Mouse (Mus musculus) hindbrain, postnatal 0 days (tissue): Measurements from ENCODE around the gene Ssxb8. TPM values are rescaled to one million over a fixed set of nuclear protein-coding genes. Genes with fewer than 3 reads are reported as not detected.
"Not testable (repeated sequence)": the region's sequence is repeated elsewhere in the genome, so short reads cannot be mapped to it uniquely, and the experiment has no call there.

Experiments
- ATAC-seq: fragments of 200-750 bp; cut with Nextera tagmentation; 2 replicates; pipeline ENCODE4 v1.8.0; 2017; ENCODE audit warnings: mild to moderate bottlenecking, moderate TSS enrichment, moderate library complexity
- DNase-seq: peaks from one replicate; pipeline ENCODE4 v3.0.0-alpha.2; 2015; ENCODE audit warnings: low spot score
- H3K27ac ChIP-seq: fragments of 300-500 bp; sonication (generic); 2 replicates; pipeline ENCODE4 v1.5.1; 2014; ENCODE audit warnings: mild to moderate bottlenecking
- H3K27me3 ChIP-seq: fragments of 300-500 bp; sonication (generic); 2 replicates; pipeline ENCODE4 v1.6.1; 2014; ENCODE audit warnings: low read length, mixed read lengths; ENCODE audit not compliant: insufficient read depth
- H3K36me3 ChIP-seq: fragments of 300-500 bp; sonication (generic); 2 replicates; pipeline ENCODE4 v1.6.1; 2014; ENCODE audit warnings: low read length, mixed read lengths; ENCODE audit not compliant: insufficient read depth
- H3K4me1 ChIP-seq: fragments of 300-500 bp; sonication (generic); 2 replicates; pipeline ENCODE4 v1.6.1; 2014; ENCODE audit warnings: antibody characterized with exemption, low read length, mixed read lengths; ENCODE audit not compliant: insufficient read depth
- H3K4me2 ChIP-seq: fragments of 300-500 bp; sonication (generic); 2 replicates; pipeline ENCODE4 v1.6.1; 2014; ENCODE audit warnings: low read depth, mild to moderate bottlenecking, low read length, moderate library complexity, mixed read lengths
- H3K4me3 ChIP-seq: fragments of 300-500 bp; sonication (generic); 2 replicates; pipeline ENCODE4 v1.5.1; 2014; ENCODE audit warnings: low read length
- H3K9ac ChIP-seq: fragments of 300-500 bp; sonication (generic); replicated peaks from 2 replicates; pipeline ENCODE4 v1.6.1; 2014; ENCODE audit warnings: mild to moderate bottlenecking, low read length, moderate library complexity, mixed read lengths
- H3K9me3 ChIP-seq: fragments of 300-500 bp; sonication (generic); 2 replicates; pipeline ENCODE4 v1.6.1; 2016; ENCODE audit warnings: low read length, mixed read lengths
- CTCF ChIP-seq: IDR thresholded peaks from 2 replicates; pipeline ENCODE4 v1.5.1; 2016; ENCODE audit warnings: antibody characterized with exemption, control low read depth, low read depth
- WGBS: fragments of 180-500 bp; shearing (Covaris S2); extraction: QIAGEN DNeasy Blood & Tissue Kit; methylation state at CpG from one replicate; pipeline ENCODE4 v1.1.7; 2014; 5-methylcytosine and 5-hydroxymethylcytosine counted together
- polyA plus RNA-seq: library from polyadenylated mRNA; unstranded; fragments of >200 nt; fragmentation: Nextera tagmentation; extraction: Ambion mirVana; gene quantifications from 2 replicates; pipeline ENCODE4 v1.2.1, GENCODE M21; 2015
- total RNA-seq: library from RNA; depleted of rRNA; stranded (reverse); fragments of >200 nt; gene quantifications from 2 replicates; pipeline ENCODE4 v1.2.3, GENCODE M21; 2014; rRNA removed

Gene Ssxb8
- total RNA-seq: not detected in 2 replicates
- polyA plus RNA-seq: not detected in 2 replicates

DNA sequence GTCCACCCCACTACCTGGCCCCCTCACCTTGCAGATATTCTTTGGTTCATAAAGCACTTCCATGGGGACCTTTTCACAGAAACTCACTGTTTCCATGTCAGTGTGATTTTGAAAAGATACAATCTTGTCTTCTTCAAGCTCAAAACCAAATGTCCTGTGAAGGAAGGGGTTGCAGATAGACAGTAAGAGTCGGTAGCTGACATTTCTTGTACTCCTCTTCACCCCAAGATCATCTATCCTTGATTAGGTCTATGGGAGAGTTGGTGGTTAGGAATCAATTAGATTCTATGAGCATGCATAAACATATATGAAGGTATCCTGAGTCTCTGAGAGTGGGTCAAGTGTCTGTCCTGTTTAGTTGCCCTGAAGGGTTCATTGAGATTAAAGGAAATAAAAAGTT lies at the start of gene Ssxb8:
Gene Ssxb8, minus strand, starts transcription at position 101 of the 400 bp plus-strand sequence.
- H3K9ac ChIP-seq, H3K27me3 ChIP-seq, H3K4me1 ChIP-seq, H3K4me3 ChIP-seq, H3K4me2 ChIP-seq, DNase-seq, H3K27ac ChIP-seq, H3K36me3 ChIP-seq, ATAC-seq, H3K9me3 ChIP-seq: not testable (repeated sequence)
- 56% methylated on average over 1 of the region's 1 CpGs for WGBS

DNA sequence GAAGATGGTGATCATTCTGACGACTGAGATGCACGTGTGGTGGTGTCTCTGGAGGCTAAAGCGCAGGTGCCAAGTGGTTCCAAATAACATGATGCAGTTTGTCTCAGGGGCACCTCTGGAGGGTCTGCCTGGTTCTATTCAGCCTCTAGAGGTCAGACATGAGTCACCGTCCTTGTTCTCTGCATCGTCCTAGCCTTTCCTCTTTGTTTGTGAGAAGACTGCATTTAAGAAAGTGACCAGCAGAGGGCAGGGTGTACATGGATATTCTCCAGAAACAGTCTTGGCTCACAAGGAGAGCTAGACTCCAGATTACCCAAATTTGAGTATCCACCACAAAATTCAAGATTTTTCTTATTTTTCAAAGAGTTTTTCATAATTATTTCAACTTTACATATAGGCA lies 42.3 kb upstream of the Ssxb8 start:
- H3K4me1 ChIP-seq: no peaks in the 10 kb centered on the region
- TF ChIP-seq CTCF: peak; percentile 47

DNA sequence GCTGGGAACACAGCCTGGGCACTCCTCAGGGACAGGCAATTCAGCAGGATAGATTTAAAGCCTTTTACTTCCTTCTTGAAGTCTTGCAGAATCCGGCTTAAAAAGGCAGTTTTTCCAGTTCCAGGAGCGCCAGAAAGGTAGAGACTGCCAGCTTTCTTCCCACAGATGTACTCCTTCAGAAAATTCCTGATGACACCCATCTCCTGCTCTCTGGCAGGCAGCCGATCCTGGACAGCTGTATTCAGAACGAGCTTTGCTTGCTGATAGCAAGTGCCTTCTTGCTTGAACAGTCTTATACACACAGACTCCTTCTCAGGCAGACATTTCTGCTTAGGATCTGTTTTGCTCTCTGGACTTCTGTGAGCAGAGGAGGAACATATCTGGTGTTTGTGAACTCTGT lies 27.6 kb downstream of the Ssxb8 start:
- WGBS: 81% methylated on average over 4 of the region's 4 CpGs
- no peak for ATAC-seq

More for the DNA sequence above, 42.3 kb upstream of the Ssxb8 start:
- Histone ChIP-seq H3K27ac (no peak overlapping the region), H3K4me2 (no peak overlapping the region), H3K9me3 (no peaks in the 10 kb centered on the region), H3K9ac (no peak overlapping the region), H3K36me3 (no peaks in the 10 kb centered on the region), H3K27me3 (no peaks in the 10 kb centered on the region), H3K4me3 (no peak overlapping the region)
- DNase-seq (peak; percentile 39), ATAC-seq (no peak)
- WGBS: 51% methylated on average over 5 of the region's 5 CpGs

More for the DNA sequence above, 27.6 kb downstream of the Ssxb8 start:
- Histone ChIP-seq H3K4me2 (no peak overlapping the region), H3K4me3 (no peak overlapping the region), H3K36me3 (no peaks in the 10 kb centered on the region), H3K27ac (no peak overlapping the region), H3K4me1 (no peaks in the 10 kb centered on the region), H3K9ac (no peak overlapping the region), H3K27me3 (no peaks in the 10 kb centered on the region), H3K9me3 (no peaks in the 10 kb centered on the region)
- no peak for TF ChIP-seq CTCF
- DNase-seq: no peak

Other genes starting within 250 kb of the Ssxb8 start
- gene Ssxb2, start 229.1 kb downstream of the Ssxb8 start, total RNA-seq: not detected in 2 replicates
- gene Ssxb2, start 229.1 kb downstream of the Ssxb8 start, polyA plus RNA-seq: not detected in 2 replicates
- gene Gm14459, start 165.9 kb downstream of the Ssxb8 start, total RNA-seq: not detected in 2 replicates
- not detected in 2 replicates for gene Gm14459, start 165.9 kb downstream of the Ssxb8 start, polyA plus RNA-seq
- gene Ssxb6, start 142.6 kb downstream of the Ssxb8 start, total RNA-seq: not detected in 2 replicates
- gene Ssxb6, start 142.6 kb downstream of the Ssxb8 start, polyA plus RNA-seq: not detected in 2 replicates
- not detected in 2 replicates for gene Ssxb3, start 99.0 kb downstream of the Ssxb8 start, total RNA-seq
- gene Ssxb3, start 99.0 kb downstream of the Ssxb8 start, polyA plus RNA-seq: not detected in 2 replicates
- gene Ssx9, start 57.6 kb upstream of the Ssxb8 start, total RNA-seq: not detected in 2 replicates
- not detected in 2 replicates for gene Ssx9, start 57.6 kb upstream of the Ssxb8 start, polyA plus RNA-seq
- not detected in 2 replicates for gene Ssxb5, start 112.8 kb upstream of the Ssxb8 start, total RNA-seq
- gene Ssxb5, start 112.8 kb upstream of the Ssxb8 start, polyA plus RNA-seq: not detected in 2 replicates
- not detected in 2 replicates for gene Gm6592, start 153.2 kb upstream of the Ssxb8 start, total RNA-seq
- gene Gm6592, start 153.2 kb upstream of the Ssxb8 start, polyA plus RNA-seq: not detected in 2 replicates
- not detected in 2 replicates for gene Gm5751, start 183.4 kb upstream of the Ssxb8 start, total RNA-seq
- gene Gm5751, start 183.4 kb upstream of the Ssxb8 start, polyA plus RNA-seq: not detected in 2 replicates
- 94.8 and 110 TPM in 2 replicates for gene B630019K06Rik, start 201.5 kb upstream of the Ssxb8 start, total RNA-seq
- gene B630019K06Rik, start 201.5 kb upstream of the Ssxb8 start, polyA plus RNA-seq: 29.4 and 30.0 TPM in 2 replicates